Mouse (Mus musculus): ENCODE results near the gene Mettl7b.

- TF ChIP-seq CTCF (IDR thresholded peaks at IDR 0.05; ENCODE audit: insufficient read depth, low read depth, low read length) (no peak), POLR2A (IDR thresholded peaks at IDR 0.05; ENCODE audit: insufficient read depth, low read depth, low read length) (no peak)
These were observed 24.9 kb downstream of the Mettl7b start for GRCm38 (mm10) chr10:128935826-128936440.
